Comparison of ENCODE assay signal across 10 mouse cellular contexts in the genomic region with DNA sequence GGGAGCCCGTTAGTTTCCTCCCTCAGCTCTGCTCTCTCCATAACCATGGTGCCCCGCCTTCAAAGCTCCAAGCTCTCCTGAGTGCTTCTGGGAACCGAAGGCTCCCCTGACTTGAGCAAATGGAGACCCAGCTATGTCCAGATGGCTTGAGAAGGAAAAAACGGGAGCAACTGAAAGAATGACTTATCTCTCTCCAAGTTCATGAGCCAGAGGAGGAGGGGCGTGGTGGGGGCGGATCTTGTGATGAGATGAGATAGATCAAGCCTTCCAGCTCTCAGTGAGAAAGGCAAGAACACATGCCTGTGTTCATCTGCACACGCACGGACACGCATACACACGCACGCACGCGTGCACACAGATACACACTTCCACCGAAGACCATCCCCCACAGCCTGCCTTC. TPM values are rescaled to one million over a fixed set of nuclear protein-coding genes. Genes with fewer than 3 reads are reported as not detected.
A peak's percentile ranks its signal among the peaks of the same experiment; 100 is the strongest.
DNase-seq lines count a peak whose midpoint lies in the region; ATAC-seq and TF ChIP-seq lines count a peak whose summit lies in the region.
"Had no signal": no experiment of that assay in that cellular context is flagged by ENCODE, and none has a peak within 500 bp of the region (broad histone marks: within the 10 kb centered on the region; RNA-seq: fewer than 3 reads in every experiment).

No protein-coding gene starts in this region.

- no peaks in the 10 kb centered on the region for H3K36me3 ChIP-seq in kidney, embryonic 16.5 days (ENCODE audit: insufficient read depth, low read length)
- H3K36me3 ChIP-seq in stomach, embryonic 14.5 days (ENCODE audit: control insufficient read depth, insufficient read depth, low read length), result no peaks in the 10 kb centered on the region
- H3K36me3 ChIP-seq in stomach, postnatal 0 days (ENCODE audit: control insufficient read depth, insufficient read depth, low read length), result no peaks in the 10 kb centered on the region

- H3K27me3 ChIP-seq in kidney, embryonic 16.5 days (ENCODE audit: insufficient read depth, low read length), result 0 out of 2 replicates have a peak, but pooled peaks cover 4% of the 10 kb centered on the region
- H3K27me3 ChIP-seq in stomach, embryonic 14.5 days (ENCODE audit: control insufficient read depth, insufficient read depth, low read length), result no peaks in the 10 kb centered on the region
- no peaks in the 10 kb centered on the region for H3K27me3 ChIP-seq in stomach, postnatal 0 days (ENCODE audit: control insufficient read depth, insufficient read depth, low read length)

- no peaks in the 10 kb centered on the region for H3K9me3 ChIP-seq in kidney, embryonic 16.5 days (ENCODE audit: low read length)
- no peaks in the 10 kb centered on the region for H3K9me3 ChIP-seq in stomach, embryonic 14.5 days (ENCODE audit: control insufficient read depth, low read depth, low read length)
- H3K9me3 ChIP-seq in stomach, postnatal 0 days (ENCODE audit: control insufficient read depth, low read length), result no peaks in the 10 kb centered on the region

- peaks cover 12% of the 10 kb centered on the region; the same call in 1 of the 2 replicates for H3K4me1 ChIP-seq in kidney, embryonic 16.5 days (ENCODE audit: insufficient read depth, low read length)
- peaks cover 6% of the 10 kb centered on the region; the same call in 1 of the 2 replicates for H3K4me1 ChIP-seq in stomach, embryonic 14.5 days (ENCODE audit: control insufficient read depth, insufficient read depth, low read length)
- H3K4me1 ChIP-seq in stomach, postnatal 0 days (replicated peaks; ENCODE audit: control insufficient read depth, insufficient read depth), result no peaks in the 10 kb centered on the region

- H3K9ac ChIP-seq in kidney, embryonic 16.5 days (replicated peaks; ENCODE audit: low read length), result no peak overlapping the region
- no peak overlapping the region for H3K9ac ChIP-seq in stomach, embryonic 14.5 days (replicated peaks; ENCODE audit: low read depth, low read length)
- H3K9ac ChIP-seq in stomach, postnatal 0 days (ENCODE audit: low read length), result no peak overlapping the region

- no peak for TF ChIP-seq CTCF in stomach, postnatal 0 days (IDR thresholded peaks at IDR 0.05; ENCODE audit: low read depth)

- peak; percentile 15 for DNase-seq in adrenal gland, adult 2 months
- DNase-seq in adrenal gland, adult (ENCODE audit: inconsistent age in 2 of 2, low spot score in 1 of 2), result no peak
- no peak for DNase-seq in kidney, adult 8-10 months
- no peak for DNase-seq in stomach, postnatal 0 days (ENCODE audit: low spot score)
- peak; percentile 42 for DNase-seq in yolk sac, embryonic 10.5 days (ENCODE audit: low spot score)
- DNase-seq in urinary bladder, adult 18-20 months (ENCODE audit: low spot score in 2 of 2), result no peak
- DNase-seq: heart, postnatal 14 days had no signal

- 61% methylated on average over 14 of the region's 14 CpGs for WGBS in kidney, embryonic 16.5 days
- WGBS in stomach, embryonic 14.5 days, result 54% methylated on average over 14 of the region's 14 CpGs
- WGBS in stomach, postnatal 0 days, result 58% methylated on average over 14 of the region's 14 CpGs

- TF ChIP-seq EP300 in stomach, postnatal 0 days (optimal IDR thresholded peaks at IDR 0.05), result no peak

- ATAC-seq in kidney, embryonic 16.5 days (ENCODE audit: low FRiP score, low TSS enrichment), result no peak
- ATAC-seq in stomach, embryonic 14.5 days (ENCODE audit: insufficient number of reproducible peaks, insufficient read depth, low FRiP score, low read depth), result no peak
- no peak for ATAC-seq in stomach, postnatal 0 days (ENCODE audit: low FRiP score, low TSS enrichment)
- ATAC-seq: midbrain, embryonic 16.5 days had no signal

- H3K4me3 ChIP-seq in kidney, embryonic 16.5 days (ENCODE audit: low read length), result no peak overlapping the region
- H3K4me3 ChIP-seq in stomach, embryonic 14.5 days (ENCODE audit: low read depth, low read length), result no peak overlapping the region
- H3K4me3 ChIP-seq in stomach, postnatal 0 days (ENCODE audit: low read depth, low read length), result no peak overlapping the region

- no peak overlapping the region for H3K27ac ChIP-seq in kidney, embryonic 16.5 days (ENCODE audit: low read length)
- no peak overlapping the region for H3K27ac ChIP-seq in stomach, embryonic 14.5 days (ENCODE audit: low read length)
- H3K27ac ChIP-seq in stomach, postnatal 0 days (replicated peaks), result no peak overlapping the region

- peak overlapping the region; percentile 36 for H3K4me2 ChIP-seq in kidney, embryonic 16.5 days (replicated peaks; ENCODE audit: low read depth, low read length)
- H3K4me2 ChIP-seq in stomach, embryonic 14.5 days (replicated peaks; ENCODE audit: low read depth, low read length), result peak overlapping the region; percentile 22; the same call in 1 of the 2 replicates
- no peak overlapping the region for H3K4me2 ChIP-seq in stomach, postnatal 0 days (replicated peaks; ENCODE audit: low read depth)

RNA-seq across cellular contexts. Expression of gene Meltf, which starts 4.7 kb away (rescaled TPM):
- not detected for total RNA-seq in adrenal gland, adult 2 months (2021)
- polyA plus RNA-seq in adrenal gland, adult 2 months (2012; rRNA removed), result 0.02 and 0.04 TPM in 2 replicates
- 0.66 and 0.90 TPM in 2 replicates for polyA plus RNA-seq in kidney, embryonic 16.5 days (2015; fragmentation: Nextera tagmentation; extraction: Ambion mirVana)
- polyA plus RNA-seq in stomach, embryonic 14.5 days (2014; fragmentation: Nextera tagmentation; extraction: Ambion mirVana), result 0.06 TPM in 1 of 2 replicates, not detected in the other
- polyA plus RNA-seq in stomach, postnatal 0 days (2015; fragmentation: Nextera tagmentation; extraction: Ambion mirVana), result 0.06 TPM in 1 of 2 replicates, not detected in the other

RNA-seq across cellular contexts. Expression of gene Pigz, which starts 50.3 kb away (rescaled TPM):
- total RNA-seq in adrenal gland, adult 2 months (2021), result 1 to 10 TPM in 1 of 2 experiments, under 1 TPM in 1; 0.35 to 1.3 TPM
- 0.71 and 1.3 TPM in 2 replicates for polyA plus RNA-seq in adrenal gland, adult 2 months (2012; rRNA removed)
- polyA plus RNA-seq in kidney, embryonic 16.5 days (2015; fragmentation: Nextera tagmentation; extraction: Ambion mirVana), result 1.0 and 1.4 TPM in 2 replicates
- 0.63 and 0.68 TPM in 2 replicates for polyA plus RNA-seq in stomach, embryonic 14.5 days (2014; fragmentation: Nextera tagmentation; extraction: Ambion mirVana)
- 1.4 and 1.7 TPM in 2 replicates for polyA plus RNA-seq in stomach, postnatal 0 days (2015; fragmentation: Nextera tagmentation; extraction: Ambion mirVana)

Comparison
In these comparisons a context has a peak if more than half of its experiments do, and no peak if none do; other contexts are left out.
1. DNase-seq: peak in adrenal gland, adult 2 months (single experiment) and yolk sac, embryonic 10.5 days (single experiment); none in adrenal gland, adult (0 of 2), kidney, adult 8-10 months (0 of 2), stomach, postnatal 0 days (single experiment) and urinary bladder, adult 18-20 months (0 of 2).